Mouse (Mus musculus) neutrophil, adult 5-6 weeks (primary cell): Measurements from ENCODE around the gene Capza2. TPM values are rescaled to one million over a fixed set of nuclear protein-coding genes. Genes with fewer than 3 reads are reported as not detected.

Source experiments
- ATAC-seq: fragments of 151-379, 151-347 bp; 2 replicates; pipeline ENCODE4 v1.8.0; 2017; ENCODE audit warnings: mild to moderate bottlenecking, moderate TSS enrichment; ENCODE audit not compliant: insufficient number of reproducible peaks, poor library complexity, low FRiP score, severe bottlenecking; ENCODE audit errors: extremely low read depth
- total RNA-seq: library from RNA; stranded (forward); fragments of 200-1000 nt; gene quantifications from 2 replicates; pipeline ENCODE4 v1.2.3, GENCODE M21; 2017

The Capza2 gene
- total RNA-seq, result 326 and 336 TPM in 2 replicates

GRCm38 (mm10) chr6:17635615-17636284, at the start of gene Capza2:
Gene Capza2 (plus strand): TSS chr6:17636234.
- peak; percentile 34; the same call in 1 of the 2 replicates for ATAC-seq

- ATAC-seq, result peak; percentile 93
Measured at GRCm38 (mm10) chr6:17589049-17589952, 46.7 kb upstream of the Capza2 start.

- ATAC-seq, result no peak
Measured at GRCm38 (mm10) chr6:17589953-17590627, 45.9 kb upstream of the Capza2 start.

- no peak for ATAC-seq
Measured at GRCm38 (mm10) chr6:17593971-17594370, 42.1 kb upstream of the Capza2 start.

GRCm38 (mm10) chr6:17595712-17596462, 40.1 kb upstream of the Capza2 start:
- no peak for ATAC-seq

- ATAC-seq, result no peak
Measured at GRCm38 (mm10) chr6:17599373-17599772, 36.7 kb upstream of the Capza2 start.

GRCm38 (mm10) chr6:17601526-17601925, 34.5 kb upstream of the Capza2 start:
- ATAC-seq, result no peak

GRCm38 (mm10) chr6:17606915-17607314, 29.1 kb upstream of the Capza2 start:
- no peak for ATAC-seq

- ATAC-seq, result peak; percentile 80
Measured at GRCm38 (mm10) chr6:17611352-17612010, 24.6 kb upstream of the Capza2 start.

GRCm38 (mm10) chr6:17612652-17613051, 23.4 kb upstream of the Capza2 start:
- ATAC-seq, result no peak

- ATAC-seq, result no peak
Measured at GRCm38 (mm10) chr6:17620823-17621222, 15.2 kb upstream of the Capza2 start.

- ATAC-seq, result no peak
Measured at GRCm38 (mm10) chr6:17621436-17621835, 14.6 kb upstream of the Capza2 start.

GRCm38 (mm10) chr6:17628701-17629455, 7.2 kb upstream of the Capza2 start:
- ATAC-seq, result peak; percentile 67

GRCm38 (mm10) chr6:17629756-17630155, 6.3 kb upstream of the Capza2 start:
- 0 out of 2 replicates have a peak, but pooled peaks have one; percentile 25 for ATAC-seq

- no peak for ATAC-seq
Measured at GRCm38 (mm10) chr6:17631611-17632010, 4.4 kb upstream of the Capza2 start.

- ATAC-seq, result no peak
Measured at GRCm38 (mm10) chr6:17633819-17634218, 2.2 kb upstream of the Capza2 start.

GRCm38 (mm10) chr6:17634992-17635391, 1.0 kb upstream of the Capza2 start:
- no peak for ATAC-seq

GRCm38 (mm10) chr6:17636764-17637170, 733 bp downstream of the Capza2 start:
- peak; percentile 88 for ATAC-seq
